Mouse (Mus musculus) hindbrain, embryonic 12.5 days (tissue): ENCODE data around the gene Gcgr. TPM values are rescaled to one million over a fixed set of nuclear protein-coding genes. Genes with fewer than 3 reads are reported as not detected.

Experiments
- ATAC-seq: fragments of 200-750 bp; cut with Nextera tagmentation; 2 replicates; pipeline ENCODE4 v1.8.0; 2017; ENCODE audit warnings: moderate TSS enrichment; ENCODE audit not compliant: low FRiP score
- H3K27ac ChIP-seq: fragments of 300-500 bp; sonication (generic); 2 replicates; pipeline ENCODE4 v1.5.1; 2016; ENCODE audit warnings: mild to moderate bottlenecking
- H3K27me3 ChIP-seq: fragments of 300-500 bp; sonication (generic); 2 replicates; pipeline ENCODE4 v1.6.1; 2016; ENCODE audit warnings: mild to moderate bottlenecking
- H3K36me3 ChIP-seq: fragments of 300-500 bp; sonication (generic); 2 replicates; pipeline ENCODE4 v1.6.1; 2016; ENCODE audit warnings: mild to moderate bottlenecking
- H3K4me1 ChIP-seq: fragments of 300-500 bp; sonication (generic); 2 replicates; pipeline ENCODE4 v1.6.1; 2016
- H3K4me2 ChIP-seq: fragments of 300-500 bp; sonication (generic); replicated peaks from 2 replicates; pipeline ENCODE4 v1.6.1; 2016; ENCODE audit warnings: mild to moderate bottlenecking
- H3K4me3 ChIP-seq: fragments of 300-500 bp; sonication (generic); 2 replicates; pipeline ENCODE4 v1.5.1; 2016; ENCODE audit warnings: mild to moderate bottlenecking
- H3K9ac ChIP-seq: fragments of 300-500 bp; sonication (generic); 2 replicates; pipeline ENCODE4 v1.6.1; 2016; ENCODE audit warnings: mild to moderate bottlenecking, moderate library complexity
- H3K9me3 ChIP-seq: fragments of 300-500 bp; sonication (generic); replicated peaks from 2 replicates; pipeline ENCODE4 v1.6.1; 2016; ENCODE audit warnings: mild to moderate bottlenecking
- WGBS: fragments of 180-500 bp; shearing (Covaris S2); methylation state at CpG from one replicate; pipeline ENCODE4 v1.1.7; 2016; 5-methylcytosine and 5-hydroxymethylcytosine counted together
- polyA plus RNA-seq: library from polyadenylated mRNA; unstranded; fragments of >200 nt; fragmentation: Nextera tagmentation; extraction: Ambion mirVana; gene quantifications from 2 replicates; pipeline ENCODE4 v1.2.1, GENCODE M21; 2016

Gcgr gene
- polyA plus RNA-seq, 1 experiment from 2014 or later = 0.54 TPM

- WGBS = 57% methylated on average over 3 of the region's 3 CpGs
- Histone ChIP-seq H3K27me3 (no peaks in the 10 kb centered on the region), H3K9me3 (no peaks in the 10 kb centered on the region), H3K4me1 (peaks cover 34% of the 10 kb centered on the region), H3K9ac (peak overlapping the region; percentile 82), H3K27ac (peak overlapping the region; percentile 81), H3K4me3 (peak overlapping the region; percentile 80), H3K36me3 (peaks cover 49% of the 10 kb centered on the region), H3K4me2 (peak overlapping the region; percentile 86)
- ATAC-seq = no peak
Observed at GRCm38 (mm10) chr11:120493351-120493750, 37.1 kb upstream of the Gcgr start.

- no peak for ATAC-seq
- H3K36me3 ChIP-seq = peaks cover 49% of the 10 kb centered on the region
- 83% methylated on average over 3 of the region's 3 CpGs for WGBS
Observed at GRCm38 (mm10) chr11:120493911-120494310, 36.6 kb upstream of the Gcgr start.

GRCm38 (mm10) chr11:120497436-120497835, 33.1 kb upstream of the Gcgr start:
- H3K4me3 ChIP-seq = no peak overlapping the region
- H3K9ac ChIP-seq = no peak overlapping the region
- H3K36me3 ChIP-seq = peaks cover 53% of the 10 kb centered on the region
- WGBS = 92% methylated on average over 3 of the region's 3 CpGs
- ATAC-seq = no peak
- H3K27me3 ChIP-seq = no peaks in the 10 kb centered on the region
- no peaks in the 10 kb centered on the region for H3K9me3 ChIP-seq
- no peak overlapping the region for H3K4me2 ChIP-seq
- peaks cover 15% of the 10 kb centered on the region for H3K4me1 ChIP-seq
- H3K27ac ChIP-seq = no peak overlapping the region

More at GRCm38 (mm10) chr11:120493911-120494310, 36.6 kb upstream of the Gcgr start:
- no peak overlapping the region for H3K4me3 ChIP-seq
- H3K9me3 ChIP-seq = no peaks in the 10 kb centered on the region
- peak overlapping the region; percentile 86; the same call in 1 of the 2 replicates for H3K4me2 ChIP-seq
- H3K4me1 ChIP-seq = peaks cover 34% of the 10 kb centered on the region
- H3K27ac ChIP-seq = no peak overlapping the region
- H3K27me3 ChIP-seq = no peaks in the 10 kb centered on the region
- no peak overlapping the region for H3K9ac ChIP-seq

- no peak for ATAC-seq
- Histone ChIP-seq H3K9me3 (no peaks in the 10 kb centered on the region), H3K4me1 (peaks cover 7% of the 10 kb centered on the region), H3K27me3 (no peaks in the 10 kb centered on the region), H3K27ac (no peak overlapping the region), H3K4me2 (no peak overlapping the region), H3K36me3 (peaks cover 53% of the 10 kb centered on the region), H3K9ac (no peak overlapping the region), H3K4me3 (no peak overlapping the region)
- 95% methylated on average over 12 of the region's 12 CpGs for WGBS
Observed at GRCm38 (mm10) chr11:120498226-120498625, 32.3 kb upstream of the Gcgr start.

DNA sequence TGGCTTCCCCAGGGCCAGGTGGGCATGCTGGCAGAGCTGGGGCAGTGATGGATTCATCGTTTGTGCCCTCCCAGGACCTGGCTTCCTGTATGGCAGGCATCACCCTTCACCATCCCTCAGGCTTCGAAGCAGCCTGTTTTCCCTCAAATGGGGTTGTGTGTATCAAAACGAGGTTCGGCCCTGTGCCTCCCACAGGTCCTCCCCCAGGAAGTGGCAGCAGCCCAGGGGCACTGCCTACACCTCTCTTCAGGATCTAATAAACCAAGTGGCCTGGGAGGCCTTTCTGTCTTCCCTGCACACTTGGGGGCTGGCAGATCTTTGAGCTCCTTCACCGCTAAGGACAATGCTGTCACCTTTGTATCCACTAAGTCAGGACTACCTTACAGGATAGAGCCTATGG, 31.6 kb upstream of the Gcgr start:
- ATAC-seq = no peak
- no peaks in the 10 kb centered on the region for H3K27me3 ChIP-seq
- peaks cover 53% of the 10 kb centered on the region for H3K36me3 ChIP-seq
- H3K4me3 ChIP-seq = no peak overlapping the region
- WGBS = 87% methylated on average over 5 of the region's 5 CpGs
- no peak overlapping the region for H3K27ac ChIP-seq
- H3K9me3 ChIP-seq = no peaks in the 10 kb centered on the region
- H3K4me1 ChIP-seq = peaks cover under 1% of the 10 kb centered on the region
- peak overlapping the region; percentile 23; the same call in 1 of the 2 replicates for H3K9ac ChIP-seq
- no peak overlapping the region for H3K4me2 ChIP-seq

DNA sequence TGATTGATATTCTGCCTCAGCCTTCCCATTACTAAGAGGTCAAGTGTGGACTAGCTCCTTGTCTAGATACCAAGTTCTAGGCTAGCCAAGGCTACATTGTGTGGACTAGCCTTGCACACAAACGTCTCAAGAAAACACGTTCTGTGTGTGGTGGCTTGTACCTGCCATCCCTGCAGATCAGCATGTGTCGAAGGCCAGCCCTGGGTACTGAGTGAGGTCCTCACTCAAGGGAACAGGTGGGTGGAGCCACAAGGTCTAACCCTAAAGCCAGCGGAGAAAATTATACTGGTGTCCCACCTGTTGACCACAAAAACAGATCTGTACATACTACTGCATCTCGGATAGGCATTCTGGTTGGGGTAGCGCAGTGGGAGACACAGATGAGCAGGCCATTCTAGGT, 30.6 kb upstream of the Gcgr start:
- H3K36me3 ChIP-seq = peaks cover 46% of the 10 kb centered on the region
- no peak overlapping the region for H3K9ac ChIP-seq
- no peaks in the 10 kb centered on the region for H3K4me1 ChIP-seq
- H3K4me2 ChIP-seq = no peak overlapping the region
- no peak overlapping the region for H3K4me3 ChIP-seq
- H3K27me3 ChIP-seq = no peaks in the 10 kb centered on the region
- 81% methylated on average over 6 of the region's 6 CpGs for WGBS
- ATAC-seq = no peak
- H3K27ac ChIP-seq = no peak overlapping the region
- no peaks in the 10 kb centered on the region for H3K9me3 ChIP-seq

GRCm38 (mm10) chr11:120500357-120500756, 30.1 kb upstream of the Gcgr start:
- no peak for ATAC-seq
- H3K27ac ChIP-seq = no peak overlapping the region
- no peaks in the 10 kb centered on the region for H3K9me3 ChIP-seq
- no peak overlapping the region for H3K4me2 ChIP-seq
- no peak overlapping the region for H3K9ac ChIP-seq
- WGBS = 19% methylated on average over 3 of the region's 3 CpGs
- H3K4me3 ChIP-seq = no peak overlapping the region
- H3K27me3 ChIP-seq = no peaks in the 10 kb centered on the region
- H3K4me1 ChIP-seq = no peaks in the 10 kb centered on the region
- H3K36me3 ChIP-seq = peaks cover 42% of the 10 kb centered on the region

DNA sequence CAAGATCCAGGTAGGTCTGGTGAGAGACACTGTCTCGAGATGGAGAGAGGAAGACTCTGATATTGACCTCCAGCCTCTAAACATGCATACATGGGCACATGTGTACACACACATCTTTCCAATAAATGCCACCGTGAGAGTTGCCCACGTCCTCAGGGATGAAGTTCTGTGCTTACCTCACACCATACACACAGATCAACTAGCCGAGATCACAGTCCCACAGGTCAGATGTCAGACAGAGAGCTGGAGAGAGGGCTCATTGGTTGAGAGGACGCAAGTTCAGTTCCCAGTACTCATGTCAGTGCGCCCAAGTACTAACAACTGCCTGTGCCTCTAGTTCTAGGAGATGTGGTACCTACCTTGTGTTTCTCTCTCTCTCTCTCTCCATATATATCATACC, 29.5 kb upstream of the Gcgr start:
- Histone ChIP-seq H3K4me2 (no peak overlapping the region), H3K4me1 (no peaks in the 10 kb centered on the region), H3K27me3 (no peaks in the 10 kb centered on the region), H3K9ac (no peak overlapping the region), H3K9me3 (no peaks in the 10 kb centered on the region), H3K27ac (no peak overlapping the region), H3K36me3 (peaks cover 35% of the 10 kb centered on the region), H3K4me3 (no peak overlapping the region)
- no peak for ATAC-seq
- WGBS = 62% methylated on average over 6 of the region's 6 CpGs

GRCm38 (mm10) chr11:120501701-120502100, 28.8 kb upstream of the Gcgr start:
- H3K36me3 ChIP-seq = peaks cover 28% of the 10 kb centered on the region
- 88% methylated on average over 4 of the region's 4 CpGs for WGBS
- ATAC-seq = no peak

GRCm38 (mm10) chr11:120505661-120506060, 24.8 kb upstream of the Gcgr start:
- no peak for ATAC-seq
- Histone ChIP-seq H3K36me3 (no peaks in the 10 kb centered on the region), H3K9me3 (no peaks in the 10 kb centered on the region), H3K9ac (no peak overlapping the region), H3K27me3 (no peaks in the 10 kb centered on the region), H3K4me2 (no peak overlapping the region), H3K4me3 (no peak overlapping the region), H3K27ac (no peak overlapping the region), H3K4me1 (0 out of 2 replicates have a peak, but pooled peaks cover 2% of the 10 kb centered on the region)
- 83% methylated on average over 3 of the region's 3 CpGs for WGBS

More at GRCm38 (mm10) chr11:120501701-120502100, 28.8 kb upstream of the Gcgr start:
- Histone ChIP-seq H3K4me2 (no peak overlapping the region), H3K4me3 (no peak overlapping the region), H3K9ac (no peak overlapping the region), H3K27ac (no peak overlapping the region), H3K4me1 (no peaks in the 10 kb centered on the region), H3K9me3 (no peaks in the 10 kb centered on the region), H3K27me3 (no peaks in the 10 kb centered on the region)

- no peaks in the 10 kb centered on the region for H3K36me3 ChIP-seq
- no peak for ATAC-seq
- 69% methylated on average over 4 of the region's 4 CpGs for WGBS
Observed at GRCm38 (mm10) chr11:120506899-120507298, 23.6 kb upstream of the Gcgr start.

GRCm38 (mm10) chr11:120507611-120508289, 22.7 kb upstream of the Gcgr start:
- no peak overlapping the region for H3K4me2 ChIP-seq
- no peak overlapping the region for H3K9ac ChIP-seq
- H3K4me1 ChIP-seq = 0 out of 2 replicates have a peak, but pooled peaks cover 4% of the 10 kb centered on the region
- H3K4me3 ChIP-seq = no peak overlapping the region
- H3K36me3 ChIP-seq = no peaks in the 10 kb centered on the region
- H3K9me3 ChIP-seq = no peaks in the 10 kb centered on the region
- no peak for ATAC-seq
- WGBS = 77% methylated on average over 13 of the region's 13 CpGs
- no peak overlapping the region for H3K27ac ChIP-seq
- peaks cover 4% of the 10 kb centered on the region; the same call in 1 of the 2 replicates for H3K27me3 ChIP-seq

More at GRCm38 (mm10) chr11:120506899-120507298, 23.6 kb upstream of the Gcgr start:
- no peak overlapping the region for H3K27ac ChIP-seq
- H3K4me2 ChIP-seq = no peak overlapping the region
- H3K4me1 ChIP-seq = 0 out of 2 replicates have a peak, but pooled peaks cover 4% of the 10 kb centered on the region
- H3K9ac ChIP-seq = no peak overlapping the region
- H3K9me3 ChIP-seq = no peaks in the 10 kb centered on the region
- H3K4me3 ChIP-seq = no peak overlapping the region
- H3K27me3 ChIP-seq = peaks cover 4% of the 10 kb centered on the region; the same call in 1 of the 2 replicates
